Mouse (Mus musculus) CD4-positive, CD25-positive, alpha-beta regulatory T cell, adult 4 months (primary cell): Measurements from ENCODE around the gene Vps18. TPM values are rescaled to one million over a fixed set of nuclear protein-coding genes. Genes with fewer than 3 reads are reported as not detected.

Experiments
- polyA plus RNA-seq, 2 experiments: library from polyadenylated mRNA; unstranded; fragments of 100-300 nt; shearing (Covaris generic); gene quantifications; one replicate each; pipeline ENCODE4 v1.2.1; 2017

The Vps18 gene
- polyA plus RNA-seq, 2 experiments from 2014 or later, result 4.7 to 13.0 TPM

Other genes with a start within 250 kb of the Vps18 start
- gene Knl1, start 241.6 kb upstream of the Vps18 start, polyA plus RNA-seq, result 10 to 100 TPM in 1 of 2 experiments, 1 to 10 TPM in 1; 3.5 to 13.5 TPM
- 1 to 10 TPM; 3.6 to 4.6 TPM for gene Rad51, start 175.9 kb upstream of the Vps18 start, polyA plus RNA-seq
- gene Rmdn3, start 131.7 kb upstream of the Vps18 start, polyA plus RNA-seq, result 10 to 100 TPM; 15.9 to 20.8 TPM
- not detected for gene Gchfr, start 121.0 kb upstream of the Vps18 start, polyA plus RNA-seq
- under 1 TPM; 0.38 to 0.57 TPM for gene Gm14137, start 114.2 kb upstream of the Vps18 start, polyA plus RNA-seq
- gene Zfyve19, start 80.1 kb upstream of the Vps18 start, polyA plus RNA-seq, result 10 to 100 TPM; 54.5 to 71.7 TPM
- gene Dnajc17, start 79.9 kb upstream of the Vps18 start, polyA plus RNA-seq, result 10 to 100 TPM; 16.0 to 16.6 TPM
- gene Ppp1r14d, start 58.8 kb upstream of the Vps18 start, polyA plus RNA-seq, result not detected
- not detected for gene Spint1, start 51.4 kb upstream of the Vps18 start, polyA plus RNA-seq
- gene Rhov, start 17.5 kb upstream of the Vps18 start, polyA plus RNA-seq, result not detected
- not detected for gene Dll4, start 37.0 kb downstream of the Vps18 start, polyA plus RNA-seq
- gene Chac1, start 62.5 kb downstream of the Vps18 start, polyA plus RNA-seq, result not detected
- gene Ino80, start 188.9 kb downstream of the Vps18 start, polyA plus RNA-seq, result 1 to 10 TPM; 8.0 to 9.3 TPM